Mouse (Mus musculus): ENCODE measurements around the gene D630036H23Rik. TPM values are rescaled to one million over a fixed set of nuclear protein-coding genes. Genes with fewer than 3 reads are reported as not detected.

The D630036H23Rik gene
- total RNA-seq (2021) = 1 to 10 TPM; 1.6 to 2.5 TPM
- long read RNA-seq, experiment 1, partial matches to known transcripts = 0 of 2 reads
- long read RNA-seq, experiment 1, other reads (novel, unspliced or antisense) = 0 of 2 reads
- long read RNA-seq, experiment 2, partial matches to known transcripts = 0 of 4 reads
- long read RNA-seq, experiment 2, other reads (novel, unspliced or antisense) = 0 of 4 reads

DNA sequence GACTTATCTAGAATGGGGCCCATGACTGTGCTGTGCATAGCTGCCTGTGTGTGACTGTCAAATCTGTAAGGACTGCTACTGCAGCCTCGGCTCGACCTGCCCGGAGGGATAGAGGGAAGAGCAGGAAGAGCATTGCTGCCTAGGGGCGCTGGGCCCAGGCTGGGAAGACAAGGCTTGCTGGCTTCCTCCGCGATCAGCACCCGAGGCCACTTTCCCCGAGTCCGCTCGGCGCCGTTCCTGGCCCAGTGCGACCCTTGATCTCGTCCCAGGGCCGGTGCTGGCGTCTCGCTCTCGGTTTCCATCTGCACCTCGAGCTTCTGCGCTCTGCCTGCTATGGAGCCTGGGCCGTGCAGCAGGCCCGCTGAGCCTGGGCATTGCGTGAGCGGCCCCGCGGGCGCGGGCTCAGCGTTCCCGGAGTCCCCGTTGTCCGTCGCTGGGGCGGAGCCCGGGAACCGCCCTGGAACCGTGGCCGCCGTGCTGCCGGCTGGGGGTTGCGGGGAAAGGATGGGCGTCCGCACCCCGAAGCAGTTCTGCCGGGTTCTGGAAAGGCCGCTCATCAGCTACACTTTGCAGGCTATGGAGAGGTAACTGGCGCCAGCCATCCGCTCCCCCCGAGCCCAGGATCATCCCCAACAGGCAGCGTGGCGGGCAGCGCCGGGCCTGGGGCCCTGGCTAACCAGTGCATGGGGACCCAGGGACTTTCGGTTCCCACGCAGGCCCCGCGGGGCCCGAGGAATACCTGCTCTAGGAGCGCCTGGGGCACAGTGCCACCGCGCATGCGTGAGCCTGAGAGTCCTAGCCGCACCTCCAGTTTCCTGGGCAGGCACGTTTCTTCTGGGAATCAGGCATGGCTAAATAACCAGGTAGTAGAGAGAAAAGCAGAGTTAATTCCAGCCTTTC lies at the start of gene D630036H23Rik, which contains the start of gene Ispd:
TSS of gene D630036H23Rik (minus strand) at position 741 of the 900 bp plus-strand sequence.
TSS of gene Ispd (plus strand) at position 10 of the 900 bp plus-strand sequence.
- peak; percentile 81 to 85 for DNase-seq (ENCODE audit: low spot score in 2 of 2)

DNA sequence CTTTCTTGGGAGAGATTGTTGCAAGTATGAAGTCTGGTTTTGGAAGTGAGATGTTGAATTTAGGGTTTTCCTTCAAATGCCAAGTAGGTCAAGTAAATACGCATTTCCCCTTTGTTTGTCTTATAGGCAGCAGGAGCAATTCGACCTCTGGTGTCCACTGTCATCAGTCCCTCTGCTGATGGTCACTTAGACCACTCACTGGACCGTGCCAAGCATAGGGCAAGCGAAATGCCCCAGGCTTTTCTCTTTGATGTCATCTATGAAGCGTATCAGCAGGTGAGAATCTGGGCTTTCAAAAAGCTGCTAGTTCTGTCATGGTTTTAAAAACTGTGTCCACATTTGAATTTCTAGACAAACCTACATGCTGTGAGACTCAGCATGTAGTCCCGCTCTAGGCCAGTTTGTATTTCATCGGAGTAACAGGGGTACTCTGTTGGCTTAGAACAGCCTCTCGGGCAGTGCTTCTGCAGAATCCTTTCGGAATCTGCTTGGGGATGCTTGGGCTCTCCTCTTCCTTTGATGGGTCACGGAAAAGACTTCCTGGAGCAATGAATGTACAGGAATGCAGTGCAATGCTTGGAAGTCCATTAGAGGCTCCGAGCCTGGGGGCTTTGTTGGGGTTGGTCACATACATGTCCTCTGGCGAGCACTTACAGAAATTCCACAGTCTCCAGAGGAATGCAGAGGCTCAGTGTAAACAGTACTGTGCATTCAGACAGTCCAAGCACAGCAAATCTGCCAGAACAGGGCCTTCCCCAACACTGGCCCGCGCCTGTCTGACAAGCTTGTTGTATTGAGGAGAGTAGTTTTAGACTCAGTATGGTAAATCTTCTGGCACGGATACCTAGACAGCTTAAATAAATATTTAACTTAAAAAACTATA lies 44.4 kb upstream of the D630036H23Rik start:
- no peak for DNase-seq (ENCODE audit: low spot score in 2 of 2)

DNA sequence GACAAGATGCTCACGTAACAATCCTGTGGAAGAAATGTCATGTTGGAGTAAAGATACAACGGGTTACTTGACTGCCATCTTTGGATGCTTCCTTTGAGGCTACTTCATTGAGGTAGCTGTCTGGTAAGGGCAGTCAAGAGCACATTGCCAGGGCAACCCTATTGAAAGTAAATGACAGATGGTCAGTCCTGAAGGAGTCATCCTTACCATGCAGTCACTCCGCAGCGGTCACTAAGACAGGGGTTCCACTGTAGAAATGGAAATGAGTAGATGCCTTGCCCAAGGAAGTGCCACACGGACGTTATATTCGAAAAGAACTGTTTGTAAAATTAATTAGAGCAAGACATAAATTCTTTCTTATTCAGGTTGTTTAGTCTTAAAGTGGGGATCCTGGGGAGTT lies 43.3 kb upstream of the D630036H23Rik start:
- no peak for DNase-seq (ENCODE audit: low spot score in 2 of 2)

DNA sequence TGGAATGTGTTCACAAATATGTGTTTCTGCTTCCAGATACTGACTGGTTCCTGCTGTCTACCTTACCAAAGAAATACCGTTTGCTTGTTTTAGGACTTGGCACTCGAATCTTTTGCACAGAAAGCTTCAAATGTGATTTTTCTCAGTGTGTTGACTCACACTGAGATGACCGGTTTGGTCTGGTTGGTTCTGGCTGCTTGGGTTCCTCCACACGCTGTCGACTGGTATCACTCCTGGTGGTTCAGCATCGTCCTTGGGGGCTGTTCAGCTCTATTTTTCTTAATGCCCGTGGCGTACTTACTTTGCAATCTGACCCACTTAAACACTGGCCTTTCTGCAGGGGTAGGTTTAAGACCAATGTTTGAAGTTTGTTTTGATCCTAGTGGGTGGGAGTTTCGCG lies 41.7 kb upstream of the D630036H23Rik start:
- no peak for DNase-seq (ENCODE audit: low spot score in 2 of 2)

DNA sequence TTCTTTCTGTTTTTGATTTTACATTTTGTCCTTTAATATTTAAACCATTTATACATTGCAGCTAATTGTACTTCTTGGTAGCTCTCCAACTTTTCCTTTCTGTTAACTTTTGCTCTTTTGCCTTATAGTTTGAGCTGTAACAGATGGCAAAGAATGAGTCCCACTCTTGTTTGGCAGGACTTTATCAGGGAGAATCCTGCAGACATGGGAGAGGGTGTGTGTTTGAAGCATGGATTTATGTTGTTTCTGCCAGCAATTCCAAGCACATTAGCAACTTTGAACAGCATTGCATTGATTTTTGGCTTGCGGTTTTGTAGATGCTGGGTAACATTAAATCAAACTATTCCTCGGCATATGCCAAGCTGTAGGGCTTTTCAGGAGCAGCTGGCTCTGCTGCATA lies 13.1 kb upstream of the D630036H23Rik start:
- no peak for DNase-seq (ENCODE audit: low spot score in 2 of 2)

DNA sequence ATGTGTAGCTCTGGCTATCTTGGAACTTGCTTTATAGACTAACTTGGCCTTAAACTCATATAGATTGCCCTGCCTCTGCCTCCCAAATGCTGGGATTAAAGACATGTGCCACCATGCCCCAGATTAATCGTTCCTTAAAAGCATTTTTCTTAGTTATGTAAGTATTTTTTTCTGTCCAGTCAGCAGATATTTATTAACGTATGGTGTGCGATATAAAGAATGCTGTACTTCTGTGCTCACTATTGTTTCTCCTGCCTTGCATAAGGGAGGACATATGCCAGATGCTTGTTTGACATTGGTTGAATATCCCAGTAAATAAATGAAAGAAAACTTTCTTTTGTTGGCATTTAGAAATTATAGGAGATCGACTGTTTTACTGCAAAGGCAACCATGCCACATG lies 5.0 kb upstream of the D630036H23Rik start:
- DNase-seq (ENCODE audit: low spot score in 2 of 2) = no peak

GRCm38 (mm10) chr12:36385386-36385785 lies 3.4 kb upstream of the D630036H23Rik start:
- DNase-seq (ENCODE audit: low spot score in 2 of 2) = no peak

- DNase-seq (ENCODE audit: low spot score in 2 of 2) = no peak
Observed at GRCm38 (mm10) chr12:36380806-36381205, 1.2 kb downstream of the D630036H23Rik start.

DNA sequence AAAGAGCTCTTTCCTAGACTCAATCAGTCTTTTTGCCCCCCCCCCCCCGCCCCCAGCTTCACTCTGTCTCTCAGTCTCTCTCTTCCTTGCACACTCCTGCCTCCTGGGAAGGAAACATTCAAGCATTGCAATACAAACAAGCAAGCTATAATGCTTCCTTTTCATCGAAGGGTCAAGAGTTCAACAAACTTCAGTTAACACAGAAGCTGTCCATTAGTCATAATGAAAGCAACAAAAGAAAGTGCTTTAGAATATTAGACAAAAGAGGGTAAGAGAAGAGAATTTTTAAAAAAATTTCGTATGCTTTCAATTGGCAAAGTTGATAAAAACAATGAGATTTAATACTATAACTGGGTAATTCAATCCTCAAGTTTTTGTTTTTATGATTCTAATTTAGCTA lies 1.7 kb downstream of the D630036H23Rik start:
- no peak for DNase-seq (ENCODE audit: low spot score in 2 of 2)

GRCm38 (mm10) chr12:36376391-36376790 lies 5.6 kb downstream of the D630036H23Rik start:
- peak in 1 of 2 experiments; percentile 13 for DNase-seq (ENCODE audit: low spot score in 2 of 2)

DNA sequence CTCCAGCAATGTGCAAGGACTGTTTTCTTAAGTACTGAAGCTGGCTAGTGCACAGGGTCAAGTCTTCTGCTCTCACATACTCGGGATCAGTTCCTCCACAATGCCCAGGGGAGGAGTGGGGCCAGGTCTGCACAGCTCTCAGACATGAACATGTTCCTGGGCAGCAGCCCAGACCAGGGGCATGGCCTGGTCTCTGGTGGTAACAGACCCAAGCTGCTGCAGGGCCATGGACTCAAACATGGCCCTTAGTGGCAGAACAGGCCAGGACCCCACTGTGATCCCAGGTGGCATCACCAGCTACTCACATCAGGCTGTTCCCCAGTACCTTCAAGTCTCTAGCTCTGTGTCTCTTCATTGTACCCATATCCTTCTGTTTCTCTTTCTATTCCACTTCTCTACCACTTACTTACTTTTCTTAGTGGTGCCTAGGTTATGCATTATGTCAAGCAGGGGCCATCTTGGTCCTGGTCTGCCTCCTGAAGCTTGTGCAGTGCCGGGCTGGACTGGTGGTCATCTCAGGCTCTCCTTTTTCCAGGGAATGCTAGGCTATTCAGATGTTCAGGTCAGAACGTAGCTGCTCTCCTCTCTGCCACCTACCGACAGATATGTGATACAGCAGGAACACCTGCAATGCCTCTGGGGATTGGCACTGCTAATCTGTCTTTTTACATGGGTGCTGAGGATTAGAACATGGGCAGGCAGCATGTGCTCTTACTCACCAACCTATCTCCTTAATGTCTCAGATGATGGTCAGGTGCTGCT lies 8.6 kb downstream of the D630036H23Rik start:
- no peak for DNase-seq (ENCODE audit: low spot score in 2 of 2)

- no peak for DNase-seq (ENCODE audit: low spot score in 2 of 2)
Observed at GRCm38 (mm10) chr12:36364013-36364412, 18.0 kb downstream of the D630036H23Rik start.

DNA sequence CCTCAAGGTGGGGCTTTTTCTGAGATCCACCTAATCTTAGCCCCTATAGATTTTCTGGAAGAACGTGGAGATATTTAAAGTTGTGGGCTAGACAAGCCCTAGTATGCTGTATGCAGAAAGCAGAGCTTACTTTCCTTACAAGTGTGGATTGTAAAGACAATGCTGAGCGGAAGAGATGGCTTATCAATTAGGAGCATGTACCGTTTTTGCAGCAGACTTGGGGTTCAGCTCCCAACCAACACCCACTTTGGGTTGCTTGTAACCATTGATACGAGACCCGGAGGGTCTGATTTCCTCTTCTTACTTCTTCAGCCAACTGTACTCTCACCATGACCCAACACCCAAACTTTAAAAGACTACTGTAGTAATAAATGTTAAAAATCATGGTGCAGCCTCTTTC lies 21.3 kb downstream of the D630036H23Rik start:
- no peak for DNase-seq (ENCODE audit: low spot score in 2 of 2)

GRCm38 (mm10) chr12:36360064-36360463 lies 21.9 kb downstream of the D630036H23Rik start:
- DNase-seq (ENCODE audit: low spot score in 2 of 2) = no peak

- no peak for DNase-seq (ENCODE audit: low spot score in 2 of 2)
Observed at GRCm38 (mm10) chr12:36344131-36344530, 37.9 kb downstream of the D630036H23Rik start.

DNA sequence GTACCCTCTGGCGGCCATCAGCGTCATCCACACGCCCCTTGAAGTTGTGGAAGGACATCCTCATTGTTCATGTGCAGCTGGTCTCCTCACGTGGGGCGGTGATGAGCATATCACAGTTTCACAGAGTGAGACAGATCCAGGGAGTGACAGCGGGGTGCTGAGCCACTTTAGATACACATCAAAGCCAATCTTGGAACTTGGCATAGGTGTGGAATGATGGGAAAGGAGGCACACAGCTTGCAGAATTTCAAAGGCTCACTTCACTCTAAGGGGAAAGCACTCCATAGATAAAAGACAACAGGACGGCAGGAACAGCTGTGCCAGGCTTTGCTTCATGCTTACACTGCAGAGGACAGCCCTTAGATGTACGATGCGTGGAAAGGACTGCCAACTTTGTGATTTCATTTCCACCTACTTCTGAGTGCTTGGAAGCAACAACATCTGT lies 48.1 kb downstream of the D630036H23Rik start:
- DNase-seq (ENCODE audit: low spot score in 2 of 2) = peak in 1 of 2 experiments; percentile 15

DNA sequence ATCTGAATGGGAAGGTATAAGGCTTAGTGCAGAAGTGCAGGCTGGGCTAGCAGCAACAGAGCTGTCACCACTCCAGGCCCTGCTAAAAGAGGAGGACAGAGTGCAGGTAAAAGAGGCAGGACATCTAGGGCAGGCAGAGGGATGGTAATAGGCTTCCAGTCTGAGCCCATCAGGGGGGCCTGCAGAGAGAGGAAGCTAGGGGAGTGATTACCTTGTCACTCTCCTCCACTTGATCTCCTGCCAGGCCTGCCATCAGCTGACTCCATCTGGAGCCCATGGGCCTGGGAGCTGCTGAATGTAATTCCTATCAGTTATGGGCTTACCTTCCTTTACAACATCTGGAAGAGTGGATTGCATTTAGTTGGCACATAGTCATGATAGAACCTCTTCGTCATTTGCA lies 49.3 kb downstream of the D630036H23Rik start:
- no peak for DNase-seq (ENCODE audit: low spot score in 2 of 2)
